Mouse (Mus musculus): ENCODE measurements at regions not wholly inside any gene's neighbourhood (a gene's known extent, or its start where the extent isn't known, plus 50 kb on each side); places are given as distances from the start of the nearest gene placed in this dataset.

- peak; percentile 17; the same call in 1 of the 2 replicates for TF ChIP-seq ELF1 (IDR thresholded peaks at IDR 0.05; ENCODE audit: low read depth, low read length)
- TF ChIP-seq USF2 (conservative IDR thresholded peaks at IDR 0.05; ENCODE audit: low read depth, low read length) = no peak
- TF ChIP-seq SMC3 (IDR thresholded peaks at IDR 0.05; ENCODE audit: low read depth, low read length) = no peak
- peak; percentile 76; the same call in 1 of the 2 replicates for TF ChIP-seq MAFK (IDR thresholded peaks at IDR 0.05; ENCODE audit: insufficient replicate concordance, low read length)
- TF ChIP-seq POLR2A (IDR thresholded peaks at IDR 0.05; ENCODE audit: low read depth, low read length) = no peak
- peak; percentile 52; the same call in 1 of the 2 replicates for TF ChIP-seq MAX (IDR thresholded peaks at IDR 0.05; ENCODE audit: low read length)
- no peak for TF ChIP-seq USF1 (IDR thresholded peaks at IDR 0.05; ENCODE audit: low read depth, low read length)
- no peak for TF ChIP-seq PAX5 (IDR thresholded peaks at IDR 0.05; ENCODE audit: low read length)
- 0 out of 2 replicates have a peak, but pooled peaks have one; percentile 7 for TF ChIP-seq ZNF384 (IDR thresholded peaks at IDR 0.05; ENCODE audit: low read depth, low read length)
- TF ChIP-seq IRF4 (IDR thresholded peaks at IDR 0.05; ENCODE audit: low read depth, low read length) = peak; percentile 80
- TF ChIP-seq RAD21 (IDR thresholded peaks at IDR 0.05; ENCODE audit: low read depth, low read length) = no peak; the same call in 1 of the 2 replicates
- no peak for TF ChIP-seq HCFC1 (IDR thresholded peaks at IDR 0.05; ENCODE audit: low read depth, low read length)
- TF ChIP-seq EP300 (IDR thresholded peaks at IDR 0.05; ENCODE audit: low read length) = peak; percentile 62
- TF ChIP-seq MXI1 (IDR thresholded peaks at IDR 0.05; ENCODE audit: low read depth, low read length) = no peak; the same call in 1 of the 2 replicates
- TF ChIP-seq CTCF (conservative IDR thresholded peaks at IDR 0.05 in 1 of 2, IDR thresholded peaks at IDR 0.05 in 1 of 2; ENCODE audit: low read depth in 2 of 2, low read length in 2 of 2) = no peak
- TF ChIP-seq NELFE (IDR thresholded peaks at IDR 0.05; ENCODE audit: low read depth, low read length) = no peak
- TF ChIP-seq MAZ (IDR thresholded peaks at IDR 0.05; ENCODE audit: low read depth, low read length) = peak; percentile 86
- TF ChIP-seq BHLHE40 (IDR thresholded peaks at IDR 0.05; ENCODE audit: low read depth, low read length) = peak; percentile 72
- TF ChIP-seq UBTF (IDR thresholded peaks at IDR 0.05; ENCODE audit: low read depth, low read length) = peak; percentile 31; the same call in 1 of the 2 replicates
These were observed 74.3 kb upstream of the Spdye4c start (continued) for GRCm38 (mm10) chr2:128516694-128517093.

DNA sequence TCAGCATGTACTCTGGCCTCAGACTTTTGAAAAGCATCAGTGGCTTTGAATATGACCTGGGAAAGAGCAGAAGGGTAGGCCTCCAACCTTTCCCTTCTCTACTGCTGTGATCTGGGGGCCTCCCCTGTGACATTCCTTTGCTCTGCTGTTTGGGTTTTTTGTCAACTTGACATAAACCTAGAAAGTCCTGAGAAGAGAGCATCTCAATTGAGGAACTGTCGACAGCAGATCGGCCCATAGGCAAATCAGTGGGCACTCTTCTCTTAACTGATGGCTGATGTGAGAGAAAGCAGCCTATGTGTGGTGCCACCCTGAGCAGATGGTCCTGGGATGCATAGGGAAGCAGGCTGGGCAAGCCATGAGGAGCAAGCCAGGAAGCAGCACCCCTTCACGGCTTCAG, 72.9 kb upstream of the Spdye4c start:
- peak; percentile 79 for DNase-seq (ENCODE audit: extremely low read depth)
- dilution Hi-C loops (cut with MboI; ENCODE audit: extremely low pct_ligation_motif_present, extremely low pct_unique_long_range_greater_than_20kb, low sequenced_read_pairs) = no loop called here
- TF ChIP-seq BHLHE40 (IDR thresholded peaks at IDR 0.05; ENCODE audit: low read depth, low read length) = peak; percentile 75
- TF ChIP-seq MAZ (IDR thresholded peaks at IDR 0.05; ENCODE audit: low read depth, low read length) = peak; percentile 48; the same call in 1 of the 2 replicates
- TF ChIP-seq POLR2AphosphoS2 (IDR thresholded peaks at IDR 0.05; ENCODE audit: low read depth, low read length) = no peak
- no peak for TF ChIP-seq JUN (IDR thresholded peaks at IDR 0.05; ENCODE audit: insufficient read depth, low read depth, low read length)
- no peak for TF ChIP-seq MAX (IDR thresholded peaks at IDR 0.05; ENCODE audit: low read length)
- TF ChIP-seq TBP (conservative IDR thresholded peaks at IDR 0.05; ENCODE audit: low read depth, low read length) = no peak
- TF ChIP-seq CHD2 (IDR thresholded peaks at IDR 0.05; ENCODE audit: low read length) = no peak
- TF ChIP-seq MYC (IDR thresholded peaks at IDR 0.05; ENCODE audit: low read depth, low read length) = no peak
- peak; percentile 67; the same call in 1 of the 2 replicates for TF ChIP-seq MEF2A (IDR thresholded peaks at IDR 0.05; ENCODE audit: borderline replicate concordance, low read depth, low read length)
- peak; percentile 36; the same call in 1 of the 2 replicates for TF ChIP-seq ELF1 (IDR thresholded peaks at IDR 0.05; ENCODE audit: low read depth, low read length)
- TF ChIP-seq EP300 (IDR thresholded peaks at IDR 0.05; ENCODE audit: low read length) = peak; percentile 77
- TF ChIP-seq ZKSCAN1 (IDR thresholded peaks at IDR 0.05; ENCODE audit: borderline replicate concordance, low read depth, low read length) = no peak
- TF ChIP-seq PAX5 (IDR thresholded peaks at IDR 0.05; ENCODE audit: low read length) = no peak
- TF ChIP-seq HCFC1 (IDR thresholded peaks at IDR 0.05; ENCODE audit: low read depth, low read length) = no peak
- no peak for TF ChIP-seq E2F4 (IDR thresholded peaks at IDR 0.05; ENCODE audit: insufficient replicate concordance, low read depth, low read length)
- no peak for TF ChIP-seq POLR2A (IDR thresholded peaks at IDR 0.05; ENCODE audit: low read depth, low read length)
- TF ChIP-seq ZC3H11A (IDR thresholded peaks at IDR 0.05; ENCODE audit: low read depth, low read length) = no peak
- TF ChIP-seq CHD1 (IDR thresholded peaks at IDR 0.05; ENCODE audit: low read depth, low read length) = no peak
- TF ChIP-seq RCOR1 (conservative IDR thresholded peaks at IDR 0.05; ENCODE audit: low read depth, low read length) = no peak
- TF ChIP-seq ETS1 (conservative IDR thresholded peaks at IDR 0.05; ENCODE audit: low read depth, low read length) = peak; percentile 90
- TF ChIP-seq SMC3 (IDR thresholded peaks at IDR 0.05; ENCODE audit: low read depth, low read length) = no peak
- no peak for TF ChIP-seq MXI1 (IDR thresholded peaks at IDR 0.05; ENCODE audit: low read depth, low read length)
- no peak for TF ChIP-seq GABPA (IDR thresholded peaks at IDR 0.05; ENCODE audit: insufficient replicate concordance, low read depth, low read length)
- TF ChIP-seq ZMIZ1 (IDR thresholded peaks at IDR 0.05; ENCODE audit: low read depth, low read length) = no peak; the same call in 1 of the 2 replicates
- TF ChIP-seq MAFK (IDR thresholded peaks at IDR 0.05; ENCODE audit: insufficient replicate concordance, low read length) = peak; percentile 94
- no peak for TF ChIP-seq USF2 (conservative IDR thresholded peaks at IDR 0.05; ENCODE audit: low read depth, low read length)
- no peak for TF ChIP-seq JUND (conservative IDR thresholded peaks at IDR 0.05; ENCODE audit: low read depth, low read length)
- peak; percentile 70 for TF ChIP-seq ZNF384 (IDR thresholded peaks at IDR 0.05; ENCODE audit: low read depth, low read length)
- no peak for TF ChIP-seq CTCF (conservative IDR thresholded peaks at IDR 0.05 in 1 of 2, IDR thresholded peaks at IDR 0.05 in 1 of 2; ENCODE audit: low read depth in 2 of 2, low read length in 2 of 2)

More for the DNA sequence above, 72.9 kb upstream of the Spdye4c start:
- H3K9ac ChIP-seq (ENCODE audit: insufficient read depth, low read depth) = no peak overlapping the region
- H3K4me2 ChIP-seq (ENCODE audit: insufficient read depth, low read depth, poor library complexity, severe bottlenecking) = no peak overlapping the region
- H3K27me3 ChIP-seq (replicated peaks) = no peaks in the 10 kb centered on the region
- H3K79me2 ChIP-seq (replicated peaks; ENCODE audit: control insufficient read depth, extremely low read depth, insufficient read depth, poor library complexity, severe bottlenecking) = no peaks in the 10 kb centered on the region
- in situ Hi-C loops (cut with MboI; ENCODE audit: low pct_ligation_motif_present, low pct_unique_long_range_greater_than_20kb, low sequenced_read_pairs) = loop anchor here (5.0 kb wide), 1 partner anchor 71 kb away; no protein-coding TSS in a partner anchor
- H3K4me1 ChIP-seq (ENCODE audit: control insufficient read depth in 1 of 2, insufficient read depth in 2 of 2) = peaks cover 30 to 88% of the 10 kb centered on the region in 2 experiments
- peaks cover 9% of the 10 kb centered on the region for H3K9me3 ChIP-seq (replicated peaks; ENCODE audit: low read length)
- no peak overlapping the region for H3K27ac ChIP-seq (ENCODE audit: insufficient read depth, low read depth)
- no peak overlapping the region for H3K4me3 ChIP-seq (replicated peaks in 1 of 3; ENCODE audit: low read depth in 2 of 3, low read length in 2 of 3, poor library complexity in 1 of 3)
- H3K36me3 ChIP-seq (replicated peaks in 1 of 2; ENCODE audit: control insufficient read depth in 1 of 2, insufficient read depth in 1 of 2, low read length in 1 of 2) = no peaks in the 10 kb centered on the region

All from CH12.LX (cell line).